Mouse (Mus musculus): Measurements from ENCODE around the gene Grem1. TPM values are rescaled to one million over a fixed set of nuclear protein-coding genes. Genes with fewer than 3 reads are reported as not detected.

Grem1 gene
- polyA plus RNA-seq, 1 experiment from 2014 or later, result 3.3 TPM

GRCm38 (mm10) chr2:113784851-113785250 is 26.4 kb upstream of the Grem1 start:
- Histone ChIP-seq H3K4me1 (replicated peaks; ENCODE audit: control insufficient read depth, insufficient read depth) (no peaks in the 10 kb centered on the region), H3K36me3 (ENCODE audit: control insufficient read depth, insufficient read depth, low read length) (no peaks in the 10 kb centered on the region), H3K4me2 (replicated peaks; ENCODE audit: low read depth) (no peak overlapping the region), H3K9ac (ENCODE audit: low read length) (no peak overlapping the region), H3K4me3 (ENCODE audit: low read depth, low read length) (no peak overlapping the region), H3K27ac (replicated peaks) (no peak overlapping the region), H3K27me3 (ENCODE audit: control insufficient read depth, insufficient read depth, low read length) (no peaks in the 10 kb centered on the region), H3K9me3 (ENCODE audit: control insufficient read depth, low read length) (no peaks in the 10 kb centered on the region)
- DNase-seq (ENCODE audit: low spot score), result no peak
- WGBS, result 11% methylated on average over 3 of the region's 3 CpGs
- ATAC-seq (ENCODE audit: low FRiP score, low TSS enrichment), result no peak
- no peak for TF ChIP-seq CTCF (IDR thresholded peaks at IDR 0.05; ENCODE audit: low read depth)
- no peak for TF ChIP-seq EP300 (optimal IDR thresholded peaks at IDR 0.05)

GRCm38 (mm10) chr2:113781521-113781920 is 23.1 kb upstream of the Grem1 start:
- no peak overlapping the region for H3K27ac ChIP-seq (replicated peaks)
- no peaks in the 10 kb centered on the region for H3K27me3 ChIP-seq (ENCODE audit: control insufficient read depth, insufficient read depth, low read length)
- H3K4me1 ChIP-seq (replicated peaks; ENCODE audit: control insufficient read depth, insufficient read depth), result no peaks in the 10 kb centered on the region
- no peaks in the 10 kb centered on the region for H3K9me3 ChIP-seq (ENCODE audit: control insufficient read depth, low read length)
- DNase-seq (ENCODE audit: low spot score) (no peak), ATAC-seq (ENCODE audit: low FRiP score, low TSS enrichment) (no peak)
- no peak overlapping the region for H3K9ac ChIP-seq (ENCODE audit: low read length)
- H3K4me2 ChIP-seq (replicated peaks; ENCODE audit: low read depth), result no peak overlapping the region
- no peaks in the 10 kb centered on the region for H3K36me3 ChIP-seq (ENCODE audit: control insufficient read depth, insufficient read depth, low read length)
- H3K4me3 ChIP-seq (ENCODE audit: low read depth, low read length), result no peak overlapping the region
- 66% methylated on average over 4 of the region's 4 CpGs for WGBS
- TF ChIP-seq EP300 (optimal IDR thresholded peaks at IDR 0.05) (no peak), CTCF (IDR thresholded peaks at IDR 0.05; ENCODE audit: low read depth) (no peak)

GRCm38 (mm10) chr2:113781107-113781506 is 22.7 kb upstream of the Grem1 start:
- no peak overlapping the region for H3K4me3 ChIP-seq (ENCODE audit: low read depth, low read length)
- no peaks in the 10 kb centered on the region for H3K36me3 ChIP-seq (ENCODE audit: control insufficient read depth, insufficient read depth, low read length)
- H3K27ac ChIP-seq (replicated peaks), result no peak overlapping the region
- no peaks in the 10 kb centered on the region for H3K9me3 ChIP-seq (ENCODE audit: control insufficient read depth, low read length)
- H3K27me3 ChIP-seq (ENCODE audit: control insufficient read depth, insufficient read depth, low read length), result no peaks in the 10 kb centered on the region
- H3K4me1 ChIP-seq (replicated peaks; ENCODE audit: control insufficient read depth, insufficient read depth), result no peaks in the 10 kb centered on the region
- DNase-seq (ENCODE audit: low spot score) (no peak), ATAC-seq (ENCODE audit: low FRiP score, low TSS enrichment) (no peak)
- TF ChIP-seq CTCF (IDR thresholded peaks at IDR 0.05; ENCODE audit: low read depth), result no peak
- TF ChIP-seq EP300 (optimal IDR thresholded peaks at IDR 0.05), result no peak
- H3K9ac ChIP-seq (ENCODE audit: low read length), result no peak overlapping the region
- no peak overlapping the region for H3K4me2 ChIP-seq (replicated peaks; ENCODE audit: low read depth)
- WGBS, result 71% methylated on average over 5 of the region's 5 CpGs

- Histone ChIP-seq H3K4me3 (ENCODE audit: low read depth, low read length) (no peak overlapping the region), H3K4me2 (replicated peaks; ENCODE audit: low read depth) (no peak overlapping the region), H3K27ac (replicated peaks) (no peak overlapping the region), H3K4me1 (replicated peaks; ENCODE audit: control insufficient read depth, insufficient read depth) (no peaks in the 10 kb centered on the region), H3K27me3 (ENCODE audit: control insufficient read depth, insufficient read depth, low read length) (no peaks in the 10 kb centered on the region), H3K36me3 (ENCODE audit: control insufficient read depth, insufficient read depth, low read length) (no peaks in the 10 kb centered on the region), H3K9ac (ENCODE audit: low read length) (no peak overlapping the region), H3K9me3 (ENCODE audit: control insufficient read depth, low read length) (no peaks in the 10 kb centered on the region)
- ATAC-seq (ENCODE audit: low FRiP score, low TSS enrichment), result no peak
- WGBS, result 77% methylated on average over 3 of the region's 3 CpGs
- no peak for DNase-seq (ENCODE audit: low spot score)
- TF ChIP-seq CTCF (IDR thresholded peaks at IDR 0.05; ENCODE audit: low read depth) (no peak), EP300 (optimal IDR thresholded peaks at IDR 0.05) (no peak)
These were observed 20.9 kb upstream of the Grem1 start for GRCm38 (mm10) chr2:113779336-113779735.

DNA sequence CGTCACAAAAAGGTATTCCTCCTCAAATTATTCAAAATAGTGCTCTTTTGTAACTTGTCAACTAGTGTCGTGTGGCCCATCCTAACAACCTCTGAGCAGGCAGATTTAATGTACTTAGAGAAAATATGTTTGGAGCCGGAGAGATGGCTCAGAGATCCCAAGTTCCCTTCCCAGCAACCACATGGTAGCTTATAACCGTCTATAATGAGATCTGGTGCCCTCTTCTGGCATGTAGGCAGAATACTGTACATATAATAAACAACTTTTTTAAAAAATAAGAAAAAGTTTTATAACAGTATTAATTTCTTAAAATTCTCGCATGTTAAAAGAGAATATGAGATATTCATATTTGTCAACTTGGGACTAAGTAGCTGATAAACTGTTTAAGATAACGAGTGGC is 19.6 kb upstream of the Grem1 start:
- Histone ChIP-seq H3K9me3 (ENCODE audit: control insufficient read depth, low read length) (no peaks in the 10 kb centered on the region), H3K4me3 (ENCODE audit: low read depth, low read length) (no peak overlapping the region), H3K4me2 (replicated peaks; ENCODE audit: low read depth) (no peak overlapping the region), H3K4me1 (replicated peaks; ENCODE audit: control insufficient read depth, insufficient read depth) (no peaks in the 10 kb centered on the region), H3K9ac (ENCODE audit: low read length) (no peak overlapping the region), H3K27me3 (ENCODE audit: control insufficient read depth, insufficient read depth, low read length) (no peaks in the 10 kb centered on the region), H3K27ac (replicated peaks) (no peak overlapping the region), H3K36me3 (ENCODE audit: control insufficient read depth, insufficient read depth, low read length) (no peaks in the 10 kb centered on the region)
- DNase-seq (ENCODE audit: low spot score) (no peak), ATAC-seq (ENCODE audit: low FRiP score, low TSS enrichment) (no peak)
- no peak for TF ChIP-seq EP300 (optimal IDR thresholded peaks at IDR 0.05)
- TF ChIP-seq CTCF (IDR thresholded peaks at IDR 0.05; ENCODE audit: low read depth), result peak; percentile 44
- 72% methylated on average over 6 of the region's 6 CpGs for WGBS

DNA sequence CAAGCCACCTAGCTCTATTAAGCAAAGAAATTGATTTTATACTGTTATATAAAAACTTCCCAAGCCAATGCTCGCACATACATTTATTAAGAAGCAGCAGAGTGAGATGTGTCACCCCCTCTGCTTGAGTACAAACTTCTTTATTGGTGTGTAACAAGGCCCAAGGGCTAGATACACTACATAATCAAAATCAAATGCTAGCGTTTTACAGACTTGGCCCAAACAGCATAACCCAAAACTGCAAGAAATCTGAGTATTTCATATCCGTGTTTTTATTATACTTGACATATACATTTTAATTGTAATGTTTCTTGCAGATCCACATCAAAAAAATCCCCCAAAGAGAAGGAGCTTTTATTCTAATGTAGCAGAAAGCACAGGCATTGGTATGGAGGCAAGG is 17.9 kb upstream of the Grem1 start:
- TF ChIP-seq EP300 (optimal IDR thresholded peaks at IDR 0.05), result no peak
- Histone ChIP-seq H3K4me2 (replicated peaks; ENCODE audit: low read depth) (no peak overlapping the region), H3K9me3 (ENCODE audit: control insufficient read depth, low read length) (no peaks in the 10 kb centered on the region), H3K36me3 (ENCODE audit: control insufficient read depth, insufficient read depth, low read length) (no peaks in the 10 kb centered on the region), H3K9ac (ENCODE audit: low read length) (no peak overlapping the region), H3K27me3 (ENCODE audit: control insufficient read depth, insufficient read depth, low read length) (no peaks in the 10 kb centered on the region), H3K4me3 (ENCODE audit: low read depth, low read length) (no peak overlapping the region), H3K27ac (replicated peaks) (no peak overlapping the region), H3K4me1 (replicated peaks; ENCODE audit: control insufficient read depth, insufficient read depth) (no peaks in the 10 kb centered on the region)
- 79% methylated on average over 3 of the region's 3 CpGs for WGBS
- ATAC-seq (ENCODE audit: low FRiP score, low TSS enrichment), result no peak
- no peak for DNase-seq (ENCODE audit: low spot score)
